Mouse (Mus musculus) bone marrow, adult 2 months (tissue): ENCODE results near the gene Lmx1b.

Experiments used
- CTCF ChIP-seq: fragments of 200-500 bp; IDR thresholded peaks from 2 replicates; pipeline ENCODE4 v1.5.1; 2011; ENCODE audit warnings: low read length, control low read depth; ENCODE audit not compliant: control insufficient read depth, insufficient read depth
- POLR2A ChIP-seq: fragments of 200-500 bp; IDR thresholded peaks from 2 replicates; pipeline ENCODE4 v1.6.1; 2011; ENCODE audit warnings: low read depth, mild to moderate bottlenecking, control low read depth, low read length, borderline replicate concordance; ENCODE audit not compliant: control insufficient read depth

DNA sequence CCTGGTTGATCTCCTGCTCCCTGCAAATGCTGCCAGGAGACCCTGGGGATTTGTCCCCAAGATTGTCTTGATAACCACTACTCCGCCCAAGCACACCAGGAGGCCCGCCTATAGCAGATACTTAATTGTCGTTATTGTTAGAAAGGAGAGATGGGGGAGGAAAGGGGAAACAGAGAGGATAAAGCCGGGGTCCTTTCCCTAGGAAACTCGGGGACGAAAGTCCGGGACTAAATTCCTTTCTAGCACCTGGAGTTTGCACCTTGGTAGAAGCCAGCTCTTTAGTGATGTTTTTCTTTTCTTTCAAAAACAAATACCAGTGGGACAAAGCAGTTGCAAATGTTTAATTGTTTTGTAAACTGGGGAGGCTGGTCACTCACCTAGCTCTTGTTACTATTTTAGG, 3.0 kb downstream of the Lmx1b start:
- no peak for TF ChIP-seq POLR2A
- TF ChIP-seq CTCF = no peak
